Mouse (Mus musculus) hindbrain, embryonic 15.5 days (tissue): ENCODE results near the gene Oma1. TPM values are rescaled to one million over a fixed set of nuclear protein-coding genes. Genes with fewer than 3 reads are reported as not detected.

Source experiments
- ATAC-seq: fragments of 200-750 bp; cut with Nextera tagmentation; 2 replicates; pipeline ENCODE4 v1.8.0; 2017; ENCODE audit warnings: low read depth, moderate number of reproducible peaks, moderate TSS enrichment; ENCODE audit not compliant: low FRiP score
- H3K27ac ChIP-seq: fragments of 300-500 bp; sonication (generic); replicated peaks from 2 replicates; pipeline ENCODE4 v1.5.1; 2015; ENCODE audit warnings: mild to moderate bottlenecking, inconsistent platforms
- H3K27me3 ChIP-seq: fragments of 300-500 bp; sonication (generic); 2 replicates; pipeline ENCODE4 v1.6.1; 2015; ENCODE audit warnings: control low read depth, inconsistent platforms
- H3K36me3 ChIP-seq: fragments of 300-500 bp; sonication (generic); 2 replicates; pipeline ENCODE4 v1.6.1; 2015; ENCODE audit warnings: control low read depth, inconsistent platforms
- H3K4me1 ChIP-seq: fragments of 300-500 bp; sonication (generic); replicated peaks from 2 replicates; pipeline ENCODE4 v1.6.1; 2015; ENCODE audit warnings: control low read depth, inconsistent platforms
- H3K4me2 ChIP-seq: fragments of 300-500 bp; sonication (generic); 2 replicates; pipeline ENCODE4 v1.6.1; 2015; ENCODE audit warnings: moderate library complexity, mild to moderate bottlenecking, inconsistent platforms
- H3K4me3 ChIP-seq: fragments of 300-500 bp; sonication (generic); 2 replicates; pipeline ENCODE4 v1.5.1; 2015; ENCODE audit warnings: mild to moderate bottlenecking, inconsistent platforms
- H3K9ac ChIP-seq: fragments of 300-500 bp; sonication (generic); 2 replicates; pipeline ENCODE4 v1.6.1; 2015; ENCODE audit warnings: inconsistent platforms
- H3K9me3 ChIP-seq: fragments of 300-500 bp; sonication (generic); 2 replicates; pipeline ENCODE4 v1.6.1; 2016; ENCODE audit warnings: control low read depth, inconsistent platforms
- WGBS: fragments of 180-500 bp; shearing (Covaris S2); methylation state at CpG from one replicate; pipeline ENCODE4 v1.1.7; 2015; 5-methylcytosine and 5-hydroxymethylcytosine counted together
- polyA plus RNA-seq: library from polyadenylated mRNA; unstranded; fragments of >200 nt; fragmentation: Nextera tagmentation; extraction: Ambion mirVana; gene quantifications from 2 replicates; pipeline ENCODE4 v1.2.1, GENCODE M21; 2015

The Oma1 gene
- polyA plus RNA-seq, 1 experiment from 2014 or later = 9.2 TPM

- H3K27ac ChIP-seq = no peak overlapping the region
Measured at GRCm38 (mm10) chr4:103382171-103382570, 68.6 kb downstream of the Oma1 start.

GRCm38 (mm10) chr4:103385031-103385430, 71.4 kb downstream of the Oma1 start:
- no peak overlapping the region for H3K9ac ChIP-seq
- WGBS = 68% methylated on average over 4 of the region's 4 CpGs
- no peaks in the 10 kb centered on the region for H3K27me3 ChIP-seq
- no peak overlapping the region for H3K4me2 ChIP-seq
- ATAC-seq = no peak
- no peaks in the 10 kb centered on the region for H3K9me3 ChIP-seq
- H3K4me3 ChIP-seq = no peak overlapping the region
- H3K36me3 ChIP-seq = no peaks in the 10 kb centered on the region
- no peaks in the 10 kb centered on the region for H3K4me1 ChIP-seq
- no peak overlapping the region for H3K27ac ChIP-seq

More at GRCm38 (mm10) chr4:103382171-103382570, 68.6 kb downstream of the Oma1 start:
- H3K9ac ChIP-seq = no peak overlapping the region
- no peak for ATAC-seq
- no peaks in the 10 kb centered on the region for H3K4me1 ChIP-seq
- WGBS = 95% methylated on average over 5 of the region's 5 CpGs
- no peaks in the 10 kb centered on the region for H3K36me3 ChIP-seq
- no peaks in the 10 kb centered on the region for H3K27me3 ChIP-seq
- no peak overlapping the region for H3K4me2 ChIP-seq
- H3K4me3 ChIP-seq = no peak overlapping the region
- no peaks in the 10 kb centered on the region for H3K9me3 ChIP-seq

- Histone ChIP-seq H3K27me3 (no peaks in the 10 kb centered on the region), H3K4me3 (no peak overlapping the region), H3K4me2 (no peak overlapping the region), H3K27ac (no peak overlapping the region), H3K9me3 (no peaks in the 10 kb centered on the region), H3K4me1 (no peaks in the 10 kb centered on the region), H3K9ac (no peak overlapping the region), H3K36me3 (no peaks in the 10 kb centered on the region)
- no peak for ATAC-seq
- WGBS = 84% methylated on average over 4 of the region's 4 CpGs
Measured at GRCm38 (mm10) chr4:103385835-103386787, 72.5 kb downstream of the Oma1 start.

GRCm38 (mm10) chr4:103387292-103387691, 73.7 kb downstream of the Oma1 start:
- 0 out of 2 replicates have a peak, but pooled peaks have one; percentile 34 for ATAC-seq
- H3K4me1 ChIP-seq = no peaks in the 10 kb centered on the region
- H3K27me3 ChIP-seq = no peaks in the 10 kb centered on the region
- H3K4me2 ChIP-seq = no peak overlapping the region
- no peak overlapping the region for H3K9ac ChIP-seq
- H3K9me3 ChIP-seq = no peaks in the 10 kb centered on the region
- WGBS = 48% methylated on average over 3 of the region's 3 CpGs
- H3K36me3 ChIP-seq = no peaks in the 10 kb centered on the region
- no peak overlapping the region for H3K4me3 ChIP-seq
- no peak overlapping the region for H3K27ac ChIP-seq

- Histone ChIP-seq H3K36me3 (no peaks in the 10 kb centered on the region), H3K27ac (no peak overlapping the region), H3K9me3 (no peaks in the 10 kb centered on the region), H3K4me2 (no peak overlapping the region), H3K4me1 (no peaks in the 10 kb centered on the region), H3K4me3 (no peak overlapping the region), H3K9ac (no peak overlapping the region), H3K27me3 (no peaks in the 10 kb centered on the region)
- no peak for ATAC-seq
- WGBS = 70% methylated on average over 8 of the region's 8 CpGs
Measured at GRCm38 (mm10) chr4:103388530-103389178, 75.0 kb downstream of the Oma1 start.

- no peaks in the 10 kb centered on the region for H3K4me1 ChIP-seq
- H3K27ac ChIP-seq = no peak overlapping the region
- no peak overlapping the region for H3K4me3 ChIP-seq
- WGBS = 21% methylated on average over 3 of the region's 3 CpGs
- ATAC-seq = no peak
- H3K27me3 ChIP-seq = no peaks in the 10 kb centered on the region
- H3K36me3 ChIP-seq = no peaks in the 10 kb centered on the region
- H3K9ac ChIP-seq = no peak overlapping the region
- no peaks in the 10 kb centered on the region for H3K9me3 ChIP-seq
- no peak overlapping the region for H3K4me2 ChIP-seq
Measured at GRCm38 (mm10) chr4:103389583-103389982, 76.0 kb downstream of the Oma1 start.

- Histone ChIP-seq H3K9me3 (no peaks in the 10 kb centered on the region), H3K9ac (no peak overlapping the region), H3K4me3 (no peak overlapping the region), H3K27ac (no peak overlapping the region), H3K27me3 (no peaks in the 10 kb centered on the region), H3K4me2 (no peak overlapping the region), H3K4me1 (no peaks in the 10 kb centered on the region), H3K36me3 (no peaks in the 10 kb centered on the region)
- ATAC-seq = no peak
- 73% methylated on average over 2 of the region's 2 CpGs for WGBS
Measured at GRCm38 (mm10) chr4:103390499-103390898, 76.9 kb downstream of the Oma1 start.

GRCm38 (mm10) chr4:103395066-103395465, 81.5 kb downstream of the Oma1 start:
- H3K9ac ChIP-seq = no peak overlapping the region
- 82% methylated on average over 4 of the region's 4 CpGs for WGBS
- H3K4me1 ChIP-seq = no peaks in the 10 kb centered on the region
- H3K4me3 ChIP-seq = no peak overlapping the region
- no peaks in the 10 kb centered on the region for H3K9me3 ChIP-seq
- no peak overlapping the region for H3K27ac ChIP-seq
- no peak overlapping the region for H3K4me2 ChIP-seq
- no peak for ATAC-seq
- no peaks in the 10 kb centered on the region for H3K36me3 ChIP-seq
- H3K27me3 ChIP-seq = no peaks in the 10 kb centered on the region

GRCm38 (mm10) chr4:103395905-103396304, 82.3 kb downstream of the Oma1 start:
- H3K27me3 ChIP-seq = no peaks in the 10 kb centered on the region
- ATAC-seq = no peak
- no peak overlapping the region for H3K9ac ChIP-seq
- no peaks in the 10 kb centered on the region for H3K36me3 ChIP-seq
- H3K4me1 ChIP-seq = no peaks in the 10 kb centered on the region
- H3K4me3 ChIP-seq = no peak overlapping the region
- no peak overlapping the region for H3K27ac ChIP-seq
- H3K9me3 ChIP-seq = no peaks in the 10 kb centered on the region
- WGBS = 81% methylated on average over 9 of the region's 9 CpGs
- no peak overlapping the region for H3K4me2 ChIP-seq

- Histone ChIP-seq H3K27me3 (no peaks in the 10 kb centered on the region), H3K4me1 (no peaks in the 10 kb centered on the region), H3K4me2 (no peak overlapping the region), H3K27ac (no peak overlapping the region), H3K9me3 (no peaks in the 10 kb centered on the region), H3K9ac (no peak overlapping the region), H3K4me3 (no peak overlapping the region), H3K36me3 (no peaks in the 10 kb centered on the region)
- no peak for ATAC-seq
- WGBS = 86% methylated on average over 4 of the region's 4 CpGs
Measured at GRCm38 (mm10) chr4:103396876-103397275, 83.3 kb downstream of the Oma1 start.

- no peak for ATAC-seq
- H3K9me3 ChIP-seq = no peaks in the 10 kb centered on the region
- 68% methylated on average over 4 of the region's 4 CpGs for WGBS
Measured at GRCm38 (mm10) chr4:103402581-103402980, 89.0 kb downstream of the Oma1 start.

GRCm38 (mm10) chr4:103405321-103405720, 91.7 kb downstream of the Oma1 start:
- Histone ChIP-seq H3K4me2 (no peak overlapping the region), H3K9ac (no peak overlapping the region), H3K36me3 (no peaks in the 10 kb centered on the region), H3K9me3 (no peaks in the 10 kb centered on the region), H3K4me1 (no peaks in the 10 kb centered on the region), H3K27me3 (no peaks in the 10 kb centered on the region), H3K27ac (no peak overlapping the region), H3K4me3 (no peak overlapping the region)
- 69% methylated on average over 3 of the region's 3 CpGs for WGBS
- no peak for ATAC-seq

More at GRCm38 (mm10) chr4:103402581-103402980, 89.0 kb downstream of the Oma1 start:
- H3K27ac ChIP-seq = no peak overlapping the region
- no peak overlapping the region for H3K4me3 ChIP-seq
- no peak overlapping the region for H3K9ac ChIP-seq
- no peaks in the 10 kb centered on the region for H3K36me3 ChIP-seq
- H3K27me3 ChIP-seq = no peaks in the 10 kb centered on the region
- no peak overlapping the region for H3K4me2 ChIP-seq
- no peaks in the 10 kb centered on the region for H3K4me1 ChIP-seq
